Mouse (Mus musculus) bone marrow, adult 2 months (tissue): ENCODE measurements around the gene Hivep3.

Source experiments
- CTCF ChIP-seq: fragments of 200-500 bp; IDR thresholded peaks from 2 replicates; pipeline ENCODE4 v1.5.1; 2011; ENCODE audit warnings: low read length, control low read depth; ENCODE audit not compliant: control insufficient read depth, insufficient read depth
- POLR2A ChIP-seq: fragments of 200-500 bp; IDR thresholded peaks from 2 replicates; pipeline ENCODE4 v1.6.1; 2011; ENCODE audit warnings: low read depth, mild to moderate bottlenecking, control low read depth, low read length, borderline replicate concordance; ENCODE audit not compliant: control insufficient read depth

- TF ChIP-seq POLR2A (no peak), CTCF (no peak)
Measured at GRCm38 (mm10) chr4:119738641-119739040, 5.1 kb downstream of the Hivep3 start.
